Mouse (Mus musculus) spleen, postnatal 0 days (tissue): ENCODE measurements around the gene Usp4. TPM values are rescaled to one million over a fixed set of nuclear protein-coding genes. Genes with fewer than 3 reads are reported as not detected.

Source experiments
- polyA plus RNA-seq: library from polyadenylated mRNA; unstranded; fragments of >200 nt; fragmentation: Nextera tagmentation; extraction: Ambion mirVana; gene quantifications from 2 replicates; pipeline ENCODE4 v1.2.1, GENCODE M21; 2015

Gene Usp4
- polyA plus RNA-seq, result 61.2 and 62.7 TPM in 2 replicates

GRCm38 (mm10) chr9:108347540-108348289 lies at the start of gene Usp4:
Gene Usp4 (plus strand): TSS chr9:108347853.

GRCm38 (mm10) chr9:108305629-108306520 lies 41.8 kb upstream of the Usp4 start, which contains the start of the genes Rhoa and Tcta:
Gene Rhoa (plus strand): TSS chr9:108306129.
Gene Tcta (minus strand): TSS chr9:108306160.

DNA sequence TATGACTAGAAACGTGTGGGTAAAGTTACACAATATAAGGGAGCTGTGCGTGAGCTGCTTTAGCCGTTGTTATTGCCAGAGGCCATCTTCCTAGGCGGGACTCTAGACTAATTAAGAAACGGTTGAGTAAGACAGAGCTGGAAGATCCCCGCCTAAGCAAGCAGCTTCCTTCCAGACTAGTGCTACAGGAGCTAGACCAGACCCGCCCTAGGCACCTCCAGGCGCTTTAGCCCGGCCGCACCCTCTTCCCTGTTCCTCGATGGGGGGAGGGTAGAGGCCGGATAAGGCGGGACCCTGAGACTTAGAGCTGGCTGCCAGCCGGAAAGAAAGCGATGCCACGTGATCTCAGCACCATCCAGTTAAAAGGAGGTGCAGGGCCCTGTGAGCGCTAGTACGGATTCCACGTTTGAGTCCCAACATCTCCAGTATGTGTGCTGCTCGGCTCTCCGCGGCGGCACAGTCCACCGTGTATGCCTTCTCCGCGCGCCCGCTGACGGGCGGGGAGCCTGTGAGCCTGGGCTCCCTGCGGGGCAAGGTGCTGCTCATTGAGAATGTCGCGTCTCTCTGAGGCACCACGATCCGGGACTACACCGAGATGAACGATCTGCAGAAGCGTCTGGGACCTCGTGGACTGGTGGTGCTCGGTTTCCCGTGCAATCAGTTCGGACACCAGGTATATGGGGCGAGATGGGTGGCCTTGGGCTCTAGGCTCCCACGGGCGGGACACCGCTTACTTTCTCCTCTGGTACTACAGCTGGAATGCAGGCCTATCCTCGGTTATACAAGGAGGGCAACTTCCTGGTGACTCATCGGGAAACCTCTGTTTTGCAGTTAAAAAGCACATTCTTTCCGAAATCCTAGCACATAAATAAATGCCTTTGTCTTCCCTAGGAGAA lies 8.5 kb upstream of the Usp4 start, which contains the start of gene Gpx1:
Gpx1 (plus strand) TSS at position 18 of the 896 bp plus-strand sequence.

GRCm38 (mm10) chr9:108392676-108393075 lies 45.0 kb downstream of the Usp4 start, which contains the start of gene 1700102P08Rik:
Gene 1700102P08Rik (plus strand): TSS chr9:108392805.

GRCm38 (mm10) chr9:108428384-108428783 lies 80.7 kb downstream of the Usp4 start, which contains the start of gene Ccdc36:
Gene Ccdc36 (minus strand): TSS chr9:108428484.

DNA sequence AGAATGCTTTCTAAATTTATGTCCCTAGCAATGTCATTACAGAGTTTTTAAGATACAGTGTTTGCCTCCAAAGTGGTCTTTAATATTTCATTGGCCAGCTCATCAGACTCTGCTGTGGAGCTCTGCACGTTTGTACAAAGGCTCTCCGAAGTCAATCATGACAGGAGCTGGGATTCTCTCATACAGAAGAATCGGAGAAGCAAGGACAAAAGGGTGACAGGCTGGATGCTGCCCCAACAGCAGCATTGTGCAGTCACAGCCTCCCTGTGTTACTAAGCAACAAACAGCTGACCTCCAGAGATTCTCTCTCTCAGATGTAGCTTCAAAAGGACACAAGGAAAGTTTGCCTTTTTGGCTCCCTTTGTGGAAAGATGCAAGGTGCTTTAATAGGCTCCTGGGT lies 88.5 kb downstream of the Usp4 start, which contains the start of gene BC048562:
BC048562 (plus strand) TSS at position 301 of the 400 bp plus-strand sequence.

Other genes with a start within 250 kb of the Usp4 start
- 2.9 TPM in 2 replicates for gene Bsn, start 157.5 kb upstream of the Usp4 start, polyA plus RNA-seq
- gene Dag1, start 83.9 kb upstream of the Usp4 start, polyA plus RNA-seq, result 16.9 and 19.2 TPM in 2 replicates
- 5.2 and 6.5 TPM in 2 replicates for gene Nicn1, start 57.4 kb upstream of the Usp4 start, polyA plus RNA-seq
- gene Amt, start 51.0 kb upstream of the Usp4 start, polyA plus RNA-seq, result 1.3 and 1.7 TPM in 2 replicates
- gene Rhoa, start 41.7 kb upstream of the Usp4 start, polyA plus RNA-seq, result 256 and 274 TPM in 2 replicates
- gene Tcta, start 41.7 kb upstream of the Usp4 start, polyA plus RNA-seq, result 16.6 and 19.3 TPM in 2 replicates
- gene Gpx1, start 8.9 kb upstream of the Usp4 start, polyA plus RNA-seq, result 5,787 and 6,504 TPM in 2 replicates
- 0.54 and 0.85 TPM in 2 replicates for gene 1700102P08Rik, start 45.0 kb downstream of the Usp4 start, polyA plus RNA-seq
- gene Ccdc36, start 80.6 kb downstream of the Usp4 start, polyA plus RNA-seq, result 0.32 and 0.34 TPM in 2 replicates
- gene BC048562, start 88.6 kb downstream of the Usp4 start, polyA plus RNA-seq, result not detected in 2 replicates
- gene Ccdc71, start 112.7 kb downstream of the Usp4 start, polyA plus RNA-seq, result 20.1 and 25.2 TPM in 2 replicates
- 16.0 and 20.4 TPM in 2 replicates for gene Klhdc8b, start 113.7 kb downstream of the Usp4 start, polyA plus RNA-seq
- gene Lamb2, start 131.9 kb downstream of the Usp4 start, polyA plus RNA-seq, result 8.5 and 13.8 TPM in 2 replicates
- 26.9 and 32.9 TPM in 2 replicates for gene Usp19, start 142.7 kb downstream of the Usp4 start, polyA plus RNA-seq
- 66.4 and 70.2 TPM in 2 replicates for gene Qars, start 159.9 kb downstream of the Usp4 start, polyA plus RNA-seq
- gene Qrich1, start 169.0 kb downstream of the Usp4 start, polyA plus RNA-seq, result 44.9 and 46.3 TPM in 2 replicates
- gene Impdh2, start 212.4 kb downstream of the Usp4 start, polyA plus RNA-seq, result 133 and 142 TPM in 2 replicates
- gene Ndufaf3, start 219.6 kb downstream of the Usp4 start, polyA plus RNA-seq, result 35.2 and 36.8 TPM in 2 replicates
- 41.3 and 48.5 TPM in 2 replicates for gene Dalrd3, start 222.0 kb downstream of the Usp4 start, polyA plus RNA-seq
- 14.2 and 15.7 TPM in 2 replicates for gene Wdr6, start 230.9 kb downstream of the Usp4 start, polyA plus RNA-seq
- gene P4htm, start 249.8 kb downstream of the Usp4 start, polyA plus RNA-seq, result 1.7 and 2.4 TPM in 2 replicates